Mouse (Mus musculus) bone marrow macrophage, adult 2 months (primary cell): ENCODE measurements around the gene Hils1.

ENCODE experiments used
- CTCF ChIP-seq: IDR thresholded peaks from 2 replicates; pipeline ENCODE4 v1.5.1; 2012; ENCODE audit warnings: low read depth, mild to moderate bottlenecking, low read length, moderate library complexity
- POLR2A ChIP-seq: IDR thresholded peaks from 2 replicates; pipeline ENCODE4 v1.6.1; 2012; ENCODE audit warnings: mild to moderate bottlenecking, low read depth, low read length, borderline replicate concordance

- no peak for TF ChIP-seq POLR2A
- TF ChIP-seq CTCF, result no peak
These were observed 31.3 kb upstream of the Hils1 start, which contains the start of gene Col1a1 for GRCm38 (mm10) chr11:94936045-94936444.
